Mouse (Mus musculus) midbrain, postnatal 0 days (tissue): Measurements from ENCODE around the gene Mcm2. TPM values are rescaled to one million over a fixed set of nuclear protein-coding genes. Genes with fewer than 3 reads are reported as not detected.

Experiments used
- ATAC-seq: fragments of 200-750 bp; cut with Nextera tagmentation; 2 replicates; pipeline ENCODE4 v1.8.0; 2017; ENCODE audit warnings: moderate number of reproducible peaks, mild to moderate bottlenecking, moderate TSS enrichment, moderate library complexity; ENCODE audit not compliant: low FRiP score
- DNase-seq: peaks from one replicate; pipeline ENCODE4 v3.0.0-alpha.2; 2015; ENCODE audit warnings: low spot score
- H3K27ac ChIP-seq: fragments of 300-500 bp; sonication (generic); 2 replicates; pipeline ENCODE4 v1.5.1; 2014; ENCODE audit warnings: low read depth, mild to moderate bottlenecking, low read length, mixed read lengths
- H3K27me3 ChIP-seq: fragments of 300-500 bp; sonication (generic); 2 replicates; pipeline ENCODE4 v1.6.1; 2014; ENCODE audit warnings: low read length, control low read depth, mixed read lengths; ENCODE audit not compliant: insufficient read depth
- H3K36me3 ChIP-seq: fragments of 300-500 bp; sonication (generic); 2 replicates; pipeline ENCODE4 v1.6.1; 2014; ENCODE audit warnings: low read length, control low read depth, mixed read lengths; ENCODE audit not compliant: insufficient read depth
- H3K4me1 ChIP-seq: fragments of 300-500 bp; sonication (generic); 2 replicates; pipeline ENCODE4 v1.6.1; 2014; ENCODE audit warnings: mild to moderate bottlenecking, control low read depth, antibody characterized with exemption, low read length, mixed read lengths; ENCODE audit not compliant: insufficient read depth
- H3K4me2 ChIP-seq: fragments of 300-500 bp; sonication (generic); 2 replicates; pipeline ENCODE4 v1.6.1; 2014; ENCODE audit warnings: low read depth, mild to moderate bottlenecking, low read length, mixed read lengths; ENCODE audit not compliant: poor library complexity, severe bottlenecking
- H3K4me3 ChIP-seq: fragments of 300-500 bp; sonication (generic); 2 replicates; pipeline ENCODE4 v1.5.1; 2014; ENCODE audit warnings: low read depth, mild to moderate bottlenecking, low read length, moderate library complexity
- H3K9ac ChIP-seq: fragments of 300-500 bp; sonication (generic); replicated peaks from 2 replicates; pipeline ENCODE4 v1.6.1; 2014; ENCODE audit warnings: mild to moderate bottlenecking, low read length, moderate library complexity, mixed read lengths; ENCODE audit not compliant: poor library complexity, severe bottlenecking
- H3K9me3 ChIP-seq: fragments of 300-500 bp; sonication (generic); 2 replicates; pipeline ENCODE4 v1.6.1; 2016; ENCODE audit warnings: low read length, control low read depth
- CTCF ChIP-seq: IDR thresholded peaks from 2 replicates; pipeline ENCODE4 v1.5.1; 2016; ENCODE audit warnings: antibody characterized with exemption, mild to moderate bottlenecking
- WGBS: fragments of 180-500 bp; shearing (Covaris S2); extraction: QIAGEN DNeasy Blood & Tissue Kit; methylation state at CpG from one replicate; pipeline ENCODE4 v1.1.7; 2014; 5-methylcytosine and 5-hydroxymethylcytosine counted together
- polyA plus RNA-seq: library from polyadenylated mRNA; unstranded; fragments of >200 nt; fragmentation: Nextera tagmentation; extraction: Ambion mirVana; gene quantifications from 2 replicates; pipeline ENCODE4 v1.2.1, GENCODE M21; 2015
- total RNA-seq: library from RNA; depleted of rRNA; stranded (reverse); fragments of >200 nt; gene quantifications from 2 replicates; pipeline ENCODE4 v1.2.3, GENCODE M21; 2014

Gene Mcm2
- total and polyA plus RNA-seq, 2 experiments from 2014 or later, result 7.6 to 16.2 TPM

DNA sequence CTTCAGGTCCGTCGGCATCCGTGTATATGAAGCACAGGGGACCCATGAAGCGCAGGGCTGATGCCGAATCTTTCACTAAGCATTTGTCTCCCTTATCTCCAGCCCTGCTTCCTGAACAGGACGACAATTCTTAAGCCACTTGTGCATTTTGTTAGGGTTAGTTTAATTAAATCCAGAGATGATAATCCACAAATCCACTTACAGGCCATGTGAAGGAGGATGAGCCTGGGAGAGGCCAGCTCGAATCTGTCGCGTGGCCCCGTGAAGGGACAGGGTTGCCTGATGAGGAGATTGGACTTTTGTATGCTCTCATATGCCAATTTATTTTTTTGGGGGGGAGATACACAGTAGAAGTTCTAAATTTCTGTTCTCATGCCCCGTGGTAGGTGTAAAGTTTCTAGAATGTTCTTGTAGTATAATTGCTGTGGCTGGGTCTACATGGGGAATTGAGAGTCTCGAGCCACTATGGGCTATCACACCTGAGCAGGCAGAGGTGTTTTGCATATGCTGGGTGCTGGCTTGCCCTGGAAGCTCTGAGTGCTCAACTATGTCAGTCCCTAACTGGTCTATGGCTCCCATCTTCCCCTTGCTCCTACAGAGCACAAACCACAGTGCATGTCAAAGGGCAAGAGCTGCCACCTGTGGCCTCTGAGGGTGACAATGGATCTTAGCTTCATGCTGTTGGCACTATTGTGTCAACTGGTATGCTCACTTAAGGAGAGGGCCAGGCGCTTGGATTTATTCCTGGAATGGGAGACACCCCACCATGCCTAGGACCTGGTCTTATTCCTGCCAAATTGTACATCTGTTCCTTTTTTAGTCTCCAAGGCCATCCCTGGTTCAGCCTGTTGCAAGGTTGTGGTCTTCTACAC lies 38.0 kb upstream of the Mcm2 start:
- Histone ChIP-seq H3K4me3 (no peak overlapping the region), H3K4me1 (peaks cover 27% of the 10 kb centered on the region; the same call in 1 of the 2 replicates), H3K9ac (no peak overlapping the region), H3K4me2 (no peak overlapping the region), H3K27me3 (0 out of 2 replicates have a peak, but pooled peaks cover 3% of the 10 kb centered on the region), H3K9me3 (no peaks in the 10 kb centered on the region), H3K36me3 (no peaks in the 10 kb centered on the region), H3K27ac (no peak overlapping the region; the same call in 1 of the 2 replicates)
- no peak for DNase-seq
- no peak for ATAC-seq
- 40% methylated on average over 13 of the region's 13 CpGs for WGBS
- TF ChIP-seq CTCF, result no peak

DNA sequence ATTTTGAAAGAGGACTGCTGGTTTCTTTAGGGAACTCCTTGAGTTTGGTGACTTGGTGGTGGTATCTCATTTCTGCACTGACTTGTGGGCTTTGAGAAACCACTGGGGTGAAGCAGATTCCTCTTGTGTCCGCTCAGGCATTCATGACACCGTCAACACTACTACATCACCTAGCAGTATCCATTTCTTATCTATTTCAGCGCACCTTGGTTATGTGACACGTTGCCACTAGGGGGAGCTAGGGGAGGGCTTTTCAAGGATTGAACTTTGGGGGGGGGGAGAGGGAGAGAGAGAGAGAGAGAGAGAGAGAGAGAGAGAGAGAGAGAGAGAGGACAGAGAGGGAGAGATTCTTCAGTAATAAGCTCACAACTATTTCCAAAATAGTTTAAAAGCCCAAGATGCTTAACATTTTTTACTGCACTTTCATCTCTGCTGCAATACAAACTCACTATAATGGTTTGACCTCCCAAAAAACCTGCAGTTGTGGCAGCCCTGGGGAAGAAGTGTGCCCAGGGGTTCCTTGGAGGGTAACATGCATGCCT lies 37.2 kb upstream of the Mcm2 start:
- no peak overlapping the region for H3K4me3 ChIP-seq
- no peak overlapping the region for H3K9ac ChIP-seq
- no peaks in the 10 kb centered on the region for H3K9me3 ChIP-seq
- DNase-seq, result peak; percentile 84
- H3K36me3 ChIP-seq, result no peaks in the 10 kb centered on the region
- 0 out of 2 replicates have a peak, but pooled peaks cover 3% of the 10 kb centered on the region for H3K27me3 ChIP-seq
- ATAC-seq, result no peak
- peak; percentile 84 for TF ChIP-seq CTCF
- H3K4me2 ChIP-seq, result no peak overlapping the region
- H3K27ac ChIP-seq, result no peak overlapping the region
- H3K4me1 ChIP-seq, result peaks cover 20% of the 10 kb centered on the region; the same call in 1 of the 2 replicates
- 8% methylated on average over 4 of the region's 4 CpGs for WGBS

DNA sequence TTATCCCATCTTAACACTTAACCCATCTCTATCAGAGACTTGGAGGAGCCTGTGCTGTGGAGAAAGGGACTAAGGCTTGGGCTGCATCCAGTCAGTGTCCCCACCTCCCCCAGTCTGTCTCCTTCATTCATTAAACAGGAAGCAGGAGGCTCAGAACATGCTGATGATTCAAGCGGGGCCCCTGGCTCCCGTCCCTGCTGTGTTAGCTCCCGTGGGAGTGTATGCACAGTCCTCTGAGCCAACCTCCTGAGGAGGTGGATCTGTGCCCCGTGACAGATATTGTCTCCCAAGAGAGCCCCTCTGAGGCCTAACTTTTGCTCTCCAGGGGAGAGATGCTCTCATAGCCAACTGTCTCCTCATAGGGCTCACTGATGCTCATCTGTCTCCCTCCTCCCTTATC lies 36.2 kb upstream of the Mcm2 start:
- no peak overlapping the region for H3K4me3 ChIP-seq
- ATAC-seq (no peak), DNase-seq (no peak)
- H3K36me3 ChIP-seq, result no peaks in the 10 kb centered on the region
- no peak for TF ChIP-seq CTCF
- 23% methylated on average over 4 of the region's 4 CpGs for WGBS
- 0 out of 2 replicates have a peak, but pooled peaks cover 3% of the 10 kb centered on the region for H3K27me3 ChIP-seq
- peaks cover 19% of the 10 kb centered on the region; the same call in 1 of the 2 replicates for H3K4me1 ChIP-seq
- H3K9me3 ChIP-seq, result no peaks in the 10 kb centered on the region
- no peak overlapping the region for H3K9ac ChIP-seq
- H3K27ac ChIP-seq, result no peak overlapping the region
- H3K4me2 ChIP-seq, result no peak overlapping the region

DNA sequence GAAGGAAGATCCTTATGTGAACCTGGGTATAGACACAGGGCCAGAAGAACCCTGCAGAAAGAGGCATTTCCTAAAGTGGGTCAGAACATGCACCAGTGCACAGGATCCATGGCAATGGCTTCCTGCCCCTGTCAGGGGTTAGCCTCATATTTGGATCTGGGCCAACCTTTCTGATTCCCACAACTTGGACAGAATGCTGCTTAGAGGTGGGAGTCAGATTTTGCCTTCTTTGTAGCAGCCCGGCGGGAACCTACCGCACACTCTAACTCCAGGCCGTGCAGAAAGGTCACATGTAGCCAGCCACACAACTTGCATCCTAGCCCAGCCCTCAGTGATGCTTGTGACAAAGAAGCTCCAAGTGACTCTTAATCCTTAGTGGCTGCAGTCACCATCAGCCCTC lies 35.6 kb upstream of the Mcm2 start:
- no peak overlapping the region for H3K4me2 ChIP-seq
- H3K36me3 ChIP-seq, result no peaks in the 10 kb centered on the region
- H3K27me3 ChIP-seq, result 0 out of 2 replicates have a peak, but pooled peaks cover 3% of the 10 kb centered on the region
- peaks cover 19% of the 10 kb centered on the region; the same call in 1 of the 2 replicates for H3K4me1 ChIP-seq
- H3K9me3 ChIP-seq, result no peaks in the 10 kb centered on the region
- WGBS, result 35% methylated on average over 4 of the region's 4 CpGs
- no peak overlapping the region for H3K27ac ChIP-seq
- no peak overlapping the region for H3K4me3 ChIP-seq
- no peak for TF ChIP-seq CTCF
- ATAC-seq (no peak), DNase-seq (no peak)
- H3K9ac ChIP-seq, result no peak overlapping the region

DNA sequence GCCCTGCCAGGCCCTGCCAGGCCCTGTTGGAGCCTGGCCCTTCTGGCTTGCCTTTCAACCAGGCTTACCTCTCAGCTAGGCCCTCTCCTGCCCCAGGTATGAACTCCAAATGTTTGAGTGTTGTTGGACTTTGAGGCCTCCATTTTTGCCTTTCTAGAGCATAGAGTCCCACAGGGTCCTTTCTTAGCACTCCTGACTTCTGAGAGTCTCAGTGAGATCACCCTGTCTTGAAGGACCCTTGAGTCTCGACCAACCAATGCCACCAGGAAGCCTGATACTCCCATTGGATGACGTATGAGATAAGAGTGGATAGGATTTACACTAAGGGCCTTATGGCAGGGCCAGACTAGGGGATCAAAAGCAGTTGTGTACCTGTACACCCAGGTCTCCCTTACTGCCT lies 32.9 kb upstream of the Mcm2 start:
- TF ChIP-seq CTCF, result no peak
- Histone ChIP-seq H3K4me2 (no peak overlapping the region), H3K27ac (no peak overlapping the region), H3K9me3 (no peaks in the 10 kb centered on the region), H3K4me3 (no peak overlapping the region), H3K9ac (no peak overlapping the region), H3K36me3 (no peaks in the 10 kb centered on the region), H3K27me3 (0 out of 2 replicates have a peak, but pooled peaks cover 3% of the 10 kb centered on the region), H3K4me1 (0 out of 2 replicates have a peak, but pooled peaks cover 9% of the 10 kb centered on the region)
- no peak for DNase-seq
- WGBS, result 89% methylated on average over 2 of the region's 2 CpGs
- no peak for ATAC-seq

DNA sequence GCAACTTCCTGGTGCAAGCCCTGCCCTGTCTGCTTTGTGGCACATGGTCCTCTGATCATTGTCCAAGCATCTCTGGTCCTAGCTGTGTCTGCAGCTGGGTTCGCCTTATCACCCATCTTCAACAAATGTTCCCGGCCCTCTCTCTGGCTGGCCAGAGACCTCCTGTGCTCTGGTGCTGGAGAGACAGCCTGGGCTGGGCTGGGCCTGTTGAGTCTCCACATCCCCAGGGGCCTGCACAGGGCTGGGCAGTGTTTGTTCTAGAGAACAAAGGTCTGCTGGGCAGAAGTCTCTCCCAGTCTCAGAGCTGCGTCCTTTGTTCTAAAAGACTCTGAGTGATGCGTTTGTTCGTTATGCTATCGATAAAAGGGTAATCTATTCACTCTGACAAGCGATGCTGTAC lies 31.5 kb upstream of the Mcm2 start:
- H3K9me3 ChIP-seq, result no peaks in the 10 kb centered on the region
- H3K4me1 ChIP-seq, result peaks cover 16% of the 10 kb centered on the region; the same call in 1 of the 2 replicates
- no peak overlapping the region for H3K9ac ChIP-seq
- TF ChIP-seq CTCF, result no peak
- 36% methylated on average over 7 of the region's 7 CpGs for WGBS
- H3K27me3 ChIP-seq, result 0 out of 2 replicates have a peak, but pooled peaks cover 3% of the 10 kb centered on the region
- ATAC-seq (no peak), DNase-seq (no peak)
- no peak overlapping the region for H3K4me2 ChIP-seq
- no peak overlapping the region for H3K4me3 ChIP-seq
- no peaks in the 10 kb centered on the region for H3K36me3 ChIP-seq
- no peak overlapping the region for H3K27ac ChIP-seq
